Mouse (Mus musculus) adipocyte (in vitro differentiated cells): ENCODE results near the gene Ntrk3.

Source experiments
- DNase-seq: peaks from one replicate; pipeline ENCODE4 v3.0.0-alpha.2; 2016; ENCODE audit warnings: low spot score

Gene Ntrk3

GRCm38 (mm10) chr7:78737614-78738210, at the start of gene Ntrk3:
Gene Ntrk3 (minus strand): TSS chr7:78738012.
- no peak for DNase-seq

- no peak for DNase-seq
Measured at GRCm38 (mm10) chr7:78785906-78786305, 48.1 kb upstream of the Ntrk3 start.

- DNase-seq: peak; percentile 82
Measured at GRCm38 (mm10) chr7:78782639-78783581, 45.1 kb upstream of the Ntrk3 start, which contains the start of the genes Mrps11 and Mrpl46. Gene Mrps11 (plus strand): TSS chr7:78783119. Gene Mrpl46 (minus strand): TSS chr7:78783531.

- no peak for DNase-seq
Measured at GRCm38 (mm10) chr7:78778741-78779140, 40.9 kb upstream of the Ntrk3 start.

GRCm38 (mm10) chr7:78770936-78771335, 33.1 kb upstream of the Ntrk3 start:
- DNase-seq: no peak

GRCm38 (mm10) chr7:78769075-78769652, 31.4 kb upstream of the Ntrk3 start:
- no peak for DNase-seq

GRCm38 (mm10) chr7:78767929-78768531, 30.2 kb upstream of the Ntrk3 start:
- DNase-seq: no peak

- peak; percentile 74 for DNase-seq
Measured at GRCm38 (mm10) chr7:78766019-78766683, 28.3 kb upstream of the Ntrk3 start.

GRCm38 (mm10) chr7:78765215-78765631, 27.4 kb upstream of the Ntrk3 start:
- DNase-seq: peak; percentile 9

GRCm38 (mm10) chr7:78763801-78764200, 26.0 kb upstream of the Ntrk3 start:
- no peak for DNase-seq

GRCm38 (mm10) chr7:78754458-78755000, 16.7 kb upstream of the Ntrk3 start:
- DNase-seq: no peak

- no peak for DNase-seq
Measured at GRCm38 (mm10) chr7:78753752-78754457, 16.1 kb upstream of the Ntrk3 start.

GRCm38 (mm10) chr7:78752961-78753360, 15.1 kb upstream of the Ntrk3 start:
- no peak for DNase-seq

- DNase-seq: no peak
Measured at GRCm38 (mm10) chr7:78743731-78744385, 6.0 kb upstream of the Ntrk3 start.

- DNase-seq: peak; percentile 36
Measured at GRCm38 (mm10) chr7:78739351-78740000, 1.7 kb upstream of the Ntrk3 start.

- DNase-seq: no peak
Measured at GRCm38 (mm10) chr7:78737196-78737595, 616 bp downstream of the Ntrk3 start.

- DNase-seq: no peak
Measured at GRCm38 (mm10) chr7:78731391-78731790, 6.4 kb downstream of the Ntrk3 start.

- DNase-seq: no peak
Measured at GRCm38 (mm10) chr7:78724591-78724990, 13.2 kb downstream of the Ntrk3 start.

- DNase-seq: no peak
Measured at GRCm38 (mm10) chr7:78722051-78722450, 15.8 kb downstream of the Ntrk3 start.
